Mouse (Mus musculus): Measurements from ENCODE around the gene Ifitm7. TPM values are rescaled to one million over a fixed set of nuclear protein-coding genes. Genes with fewer than 3 reads are reported as not detected.
"Not testable (repeated sequence)": the region's sequence is repeated elsewhere in the genome, so short reads cannot be mapped to it uniquely, and the experiment has no call there.

Gene Ifitm7
- under 1 TPM in 1 of 2 experiments, not detected in 1; 0.30 TPM for total RNA-seq (2021)
- long read RNA-seq, experiment 1: 0 reads
- long read RNA-seq, experiment 2: 0 reads

GRCm38 (mm10) chr16:13986574-13987478 is at the start of gene Ifitm7, which contains the start of gene 2900011O08Rik:
Ifitm7 (minus strand) TSS chr16:13986888.
2900011O08Rik (plus strand) TSS chr16:13986604.
- peak; percentile 14 for DNase-seq

- no peak for DNase-seq
Observed at GRCm38 (mm10) chr16:14033076-14033475, 46.4 kb upstream of the Ifitm7 start.

- no peak for DNase-seq
Observed at GRCm38 (mm10) chr16:14030650-14031049, 44.0 kb upstream of the Ifitm7 start.

- peak; percentile 25 for DNase-seq
Observed at GRCm38 (mm10) chr16:14029851-14030250, 43.2 kb upstream of the Ifitm7 start.

GRCm38 (mm10) chr16:14029072-14029471 is 42.4 kb upstream of the Ifitm7 start:
- no peak for DNase-seq

- DNase-seq: no peak
Observed at GRCm38 (mm10) chr16:14025091-14025990, 38.7 kb upstream of the Ifitm7 start.

GRCm38 (mm10) chr16:14021166-14021822 is 34.6 kb upstream of the Ifitm7 start:
- DNase-seq: no peak

GRCm38 (mm10) chr16:14017306-14017705 is 30.6 kb upstream of the Ifitm7 start:
- DNase-seq: no peak

- no peak for DNase-seq
Observed at GRCm38 (mm10) chr16:14009966-14010365, 23.3 kb upstream of the Ifitm7 start.

- DNase-seq: no peak
Observed at GRCm38 (mm10) chr16:14008708-14009107, 22.0 kb upstream of the Ifitm7 start.

- no peak for DNase-seq
Observed at GRCm38 (mm10) chr16:14008081-14008480, 21.4 kb upstream of the Ifitm7 start.

- DNase-seq: peak; percentile 7
Observed at GRCm38 (mm10) chr16:14005266-14005665, 18.6 kb upstream of the Ifitm7 start.

GRCm38 (mm10) chr16:14004726-14005125 is 18.0 kb upstream of the Ifitm7 start:
- no peak for DNase-seq

- DNase-seq: peak; percentile 3
Observed at GRCm38 (mm10) chr16:14004170-14004569, 17.5 kb upstream of the Ifitm7 start.

- no peak for DNase-seq
Observed at GRCm38 (mm10) chr16:14003386-14004130, 16.9 kb upstream of the Ifitm7 start.

GRCm38 (mm10) chr16:13994502-13994901 is 7.8 kb upstream of the Ifitm7 start:
- no peak for DNase-seq

- no peak for DNase-seq
Observed at GRCm38 (mm10) chr16:13994076-13994475, 7.4 kb upstream of the Ifitm7 start.

GRCm38 (mm10) chr16:13992518-13993248 is 6.0 kb upstream of the Ifitm7 start:
- DNase-seq: no peak

- DNase-seq: no peak
Observed at GRCm38 (mm10) chr16:13986197-13986573, 503 bp downstream of the Ifitm7 start.

GRCm38 (mm10) chr16:13983161-13983560 is 3.5 kb downstream of the Ifitm7 start:
- no peak for DNase-seq

GRCm38 (mm10) chr16:13981726-13982125 is 5.0 kb downstream of the Ifitm7 start:
- not testable (repeated sequence) for DNase-seq

Measured in adrenal gland, postnatal 10 days (tissue).